Mouse (Mus musculus) kidney, embryonic 16.5 days (tissue): ENCODE measurements around the gene Gm5475. TPM values are rescaled to one million over a fixed set of nuclear protein-coding genes. Genes with fewer than 3 reads are reported as not detected.

Experiments used
- ATAC-seq: fragments of 200-750 bp; cut with Nextera tagmentation; 2 replicates; pipeline ENCODE4 v1.8.0; 2017; ENCODE audit warnings: moderate TSS enrichment; ENCODE audit not compliant: low FRiP score, low TSS enrichment
- H3K27ac ChIP-seq: fragments of 300-500 bp; sonication (generic); 2 replicates; pipeline ENCODE4 v1.5.1; 2014; ENCODE audit warnings: low read length
- H3K27me3 ChIP-seq: fragments of 300-500 bp; sonication (generic); 2 replicates; pipeline ENCODE4 v1.6.1; 2014; ENCODE audit warnings: low read length, control low read depth, mixed read lengths; ENCODE audit not compliant: insufficient read depth
- H3K36me3 ChIP-seq: fragments of 300-500 bp; sonication (generic); 2 replicates; pipeline ENCODE4 v1.6.1; 2014; ENCODE audit warnings: low read length, control low read depth, mixed read lengths; ENCODE audit not compliant: insufficient read depth
- H3K4me1 ChIP-seq: fragments of 300-500 bp; sonication (generic); 2 replicates; pipeline ENCODE4 v1.6.1; 2014; ENCODE audit warnings: low read length, control low read depth, mixed read lengths; ENCODE audit not compliant: insufficient read depth
- H3K4me2 ChIP-seq: fragments of 300-500 bp; sonication (generic); replicated peaks from 2 replicates; pipeline ENCODE4 v1.6.1; 2014; ENCODE audit warnings: low read depth, low read length
- H3K4me3 ChIP-seq: fragments of 300-500 bp; sonication (generic); 2 replicates; pipeline ENCODE4 v1.5.1; 2014; ENCODE audit warnings: mild to moderate bottlenecking, low read length
- H3K9ac ChIP-seq: fragments of 300-500 bp; sonication (generic); replicated peaks from 2 replicates; pipeline ENCODE4 v1.6.1; 2014; ENCODE audit warnings: low read length
- H3K9me3 ChIP-seq: fragments of 300-500 bp; sonication (generic); 2 replicates; pipeline ENCODE4 v1.6.1; 2016; ENCODE audit warnings: low read length, control low read depth
- WGBS: fragments of 180-500 bp; shearing (Covaris S2); extraction: QIAGEN DNeasy Blood & Tissue Kit; methylation state at CpG from one replicate; pipeline ENCODE4 v1.1.7; 2014; 5-methylcytosine and 5-hydroxymethylcytosine counted together
- polyA plus RNA-seq: library from polyadenylated mRNA; unstranded; fragments of >200 nt; fragmentation: Nextera tagmentation; extraction: Ambion mirVana; gene quantifications from 2 replicates; pipeline ENCODE4 v1.2.1, GENCODE M21; 2015

Gene Gm5475
- polyA plus RNA-seq, 1 experiment from 2014 or later: 0.19 TPM

GRCm38 (mm10) chr15:100421059-100421757 lies 739 bp upstream of the Gm5475 start:
- Histone ChIP-seq H3K36me3 (no peaks in the 10 kb centered on the region), H3K4me1 (peaks cover 49% of the 10 kb centered on the region), H3K27ac (peak overlapping the region; percentile 70), H3K4me2 (peak overlapping the region; percentile 56), H3K27me3 (peaks cover 5% of the 10 kb centered on the region; the same call in 1 of the 2 replicates), H3K9me3 (no peaks in the 10 kb centered on the region), H3K4me3 (peak overlapping the region; percentile 81), H3K9ac (peak overlapping the region; percentile 37)
- WGBS: 15% methylated on average over 8 of the region's 8 CpGs
- ATAC-seq: no peak

- H3K36me3 ChIP-seq: no peaks in the 10 kb centered on the region
- H3K9me3 ChIP-seq: no peaks in the 10 kb centered on the region
- H3K27me3 ChIP-seq: peaks cover 5% of the 10 kb centered on the region; the same call in 1 of the 2 replicates
- H3K4me1 ChIP-seq: peaks cover 43% of the 10 kb centered on the region
- H3K4me3 ChIP-seq: peak overlapping the region; percentile 81
- H3K9ac ChIP-seq: peak overlapping the region; percentile 89
- peak overlapping the region; percentile 56 for H3K4me2 ChIP-seq
- H3K27ac ChIP-seq: no peak overlapping the region; the same call in 1 of the 2 replicates
- ATAC-seq: peak; percentile 56
- WGBS: 0% methylated on average over 37 of the region's 44 CpGs
Measured at GRCm38 (mm10) chr15:100422476-100422875, 529 bp downstream of the Gm5475 start.

- Histone ChIP-seq H3K4me3 (peak overlapping the region; percentile 81), H3K36me3 (no peaks in the 10 kb centered on the region), H3K9me3 (no peaks in the 10 kb centered on the region), H3K4me1 (peaks cover 36% of the 10 kb centered on the region), H3K27ac (peak overlapping the region; percentile 48), H3K9ac (peak overlapping the region; percentile 89), H3K4me2 (peak overlapping the region; percentile 96), H3K27me3 (peaks cover 5% of the 10 kb centered on the region; the same call in 1 of the 2 replicates)
- under 1% methylated on average over 65 of the region's 65 CpGs for WGBS
- peak; percentile 95 for ATAC-seq
Measured at GRCm38 (mm10) chr15:100422899-100423860, 1.2 kb downstream of the Gm5475 start.

GRCm38 (mm10) chr15:100423916-100424315 lies 2.0 kb downstream of the Gm5475 start:
- peak overlapping the region; percentile 81 for H3K4me3 ChIP-seq
- no peaks in the 10 kb centered on the region for H3K36me3 ChIP-seq
- peaks cover 29% of the 10 kb centered on the region for H3K4me1 ChIP-seq
- ATAC-seq: peak; percentile 57
- peak overlapping the region; percentile 96 for H3K4me2 ChIP-seq
- WGBS: 2% methylated on average over 14 of the region's 14 CpGs
- H3K9ac ChIP-seq: peak overlapping the region; percentile 53
- peak overlapping the region; percentile 48 for H3K27ac ChIP-seq
- no peaks in the 10 kb centered on the region for H3K9me3 ChIP-seq
- H3K27me3 ChIP-seq: peaks cover 5% of the 10 kb centered on the region; the same call in 1 of the 2 replicates

GRCm38 (mm10) chr15:100424396-100425122 lies 2.6 kb downstream of the Gm5475 start, which contains the start of gene Slc11a2:
Gene Slc11a2, minus strand, starts transcription at chr15:100425072.
- Histone ChIP-seq H3K27me3 (peaks cover 5% of the 10 kb centered on the region; the same call in 1 of the 2 replicates), H3K9ac (peak within 1 kb of the TSS; percentile 53), H3K4me3 (peak within 1 kb of the TSS; percentile 81), H3K36me3 (no peaks in the 10 kb centered on the region), H3K4me2 (peak within 1 kb of the TSS; percentile 96), H3K4me1 (peaks cover 23% of the 10 kb centered on the region), H3K9me3 (no peaks in the 10 kb centered on the region), H3K27ac (peak within 1 kb of the TSS; percentile 48)
- 16% methylated on average over 17 of the region's 17 CpGs for WGBS
- ATAC-seq: peak; percentile 18; the same call in 1 of the 2 replicates

- no peak overlapping the region for H3K9ac ChIP-seq
- no peaks in the 10 kb centered on the region; the same call in none of the 2 replicates for H3K4me1 ChIP-seq
- no peak overlapping the region for H3K4me3 ChIP-seq
- H3K27ac ChIP-seq: no peak overlapping the region
- WGBS: 72% methylated on average over 13 of the region's 13 CpGs
- H3K27me3 ChIP-seq: peaks cover 5% of the 10 kb centered on the region; the same call in 1 of the 2 replicates
- no peaks in the 10 kb centered on the region for H3K9me3 ChIP-seq
- ATAC-seq: peak; percentile 66; the same call in 1 of the 2 replicates
- H3K36me3 ChIP-seq: no peaks in the 10 kb centered on the region
- no peak overlapping the region for H3K4me2 ChIP-seq
Measured at GRCm38 (mm10) chr15:100428296-100428905, 6.5 kb downstream of the Gm5475 start.

GRCm38 (mm10) chr15:100429959-100430565 lies 8.1 kb downstream of the Gm5475 start:
- H3K9ac ChIP-seq: peak overlapping the region; percentile 26; the same call in 1 of the 2 replicates
- H3K27ac ChIP-seq: no peak overlapping the region
- H3K4me1 ChIP-seq: no peaks in the 10 kb centered on the region
- ATAC-seq: peak; percentile 54; the same call in 1 of the 2 replicates
- peaks cover 4% of the 10 kb centered on the region; the same call in 1 of the 2 replicates for H3K27me3 ChIP-seq
- no peak overlapping the region for H3K4me3 ChIP-seq
- WGBS: 55% methylated on average over 11 of the region's 11 CpGs
- no peak overlapping the region for H3K4me2 ChIP-seq
- H3K9me3 ChIP-seq: no peaks in the 10 kb centered on the region
- H3K36me3 ChIP-seq: no peaks in the 10 kb centered on the region

- 65% methylated on average over 4 of the region's 4 CpGs for WGBS
- H3K9me3 ChIP-seq: no peaks in the 10 kb centered on the region
- ATAC-seq: no peak
Measured at GRCm38 (mm10) chr15:100433234-100433633, 11.3 kb downstream of the Gm5475 start.

More at GRCm38 (mm10) chr15:100433234-100433633, 11.3 kb downstream of the Gm5475 start:
- Histone ChIP-seq H3K4me2 (no peak overlapping the region), H3K4me3 (no peak overlapping the region), H3K27ac (no peak overlapping the region), H3K4me1 (no peaks in the 10 kb centered on the region), H3K36me3 (no peaks in the 10 kb centered on the region), H3K27me3 (no peaks in the 10 kb centered on the region), H3K9ac (no peak overlapping the region)
